Mouse (Mus musculus) bone marrow, adult 2 months (tissue): ENCODE measurements around the gene Tfcp2l1.

Experiments
- CTCF ChIP-seq: fragments of 200-500 bp; IDR thresholded peaks from 2 replicates; pipeline ENCODE4 v1.5.1; 2011; ENCODE audit warnings: low read length, control low read depth; ENCODE audit not compliant: control insufficient read depth, insufficient read depth
- POLR2A ChIP-seq: fragments of 200-500 bp; IDR thresholded peaks from 2 replicates; pipeline ENCODE4 v1.6.1; 2011; ENCODE audit warnings: low read depth, mild to moderate bottlenecking, control low read depth, low read length, borderline replicate concordance; ENCODE audit not compliant: control insufficient read depth

DNA sequence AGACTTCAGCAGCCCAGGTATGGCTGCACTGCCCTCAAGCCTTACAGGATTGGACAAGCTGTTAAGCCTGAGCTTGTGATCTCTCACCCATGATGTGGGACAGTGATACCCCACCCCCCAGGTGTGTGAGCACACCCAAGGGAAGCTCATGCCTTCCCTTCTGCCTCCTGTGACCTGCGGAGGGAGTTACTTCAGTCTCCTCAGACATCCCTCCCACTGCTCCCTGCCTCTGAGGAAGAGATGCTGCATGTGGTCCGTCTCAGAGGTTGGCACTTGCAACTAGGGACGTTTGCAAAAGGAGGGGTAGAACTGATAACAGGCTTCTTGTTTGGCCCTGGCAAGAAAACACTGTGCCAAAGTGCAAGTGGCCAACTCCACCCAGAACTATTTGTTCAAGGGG lies 4.9 kb upstream of the Tfcp2l1 start:
- TF ChIP-seq POLR2A: no peak
- no peak for TF ChIP-seq CTCF
